8 mouse cellular contexts compared by ENCODE assay signal in genomic region chr8:107435421-107435961, GRCm38 (mm10). TPM values are rescaled to one million over a fixed set of nuclear protein-coding genes. Genes with fewer than 3 reads are reported as not detected.
DNase-seq lines count a peak whose midpoint lies in the region; ATAC-seq lines count a peak whose summit lies in the region.

No protein-coding gene starts in this region.

- WGBS in heart, embryonic 16.5 days, result 24% methylated on average over 11 of the region's 11 CpGs
- 25% methylated on average over 11 of the region's 11 CpGs for WGBS in hindbrain, embryonic 16.5 days
- WGBS in midbrain, embryonic 14.5 days, result 28% methylated on average over 11 of the region's 11 CpGs

- peak overlapping the region; percentile 81 for H3K9ac ChIP-seq in heart, embryonic 16.5 days (ENCODE audit: low read length)
- H3K9ac ChIP-seq in hindbrain, embryonic 16.5 days (ENCODE audit: low read depth, low read length), result peak overlapping the region; percentile 94
- peak overlapping the region; percentile 80; the same call in 1 of the 2 replicates for H3K9ac ChIP-seq in midbrain, embryonic 14.5 days (replicated peaks; ENCODE audit: low read length)

- DNase-seq in heart, postnatal 4 days, result no peak
- DNase-seq in R1 (ENCODE audit: low read depth, low spot score) (peak; percentile 39), adipocyte (ENCODE audit: low spot score) (no peak), MN1 (ENCODE audit: low spot score) (no peak)
- no peak for DNase-seq in midbrain, embryonic 14.5 days
- no peak for DNase-seq in left cerebral cortex, adult 18-20 months (ENCODE audit: low spot score in 2 of 2)

- no peaks in the 10 kb centered on the region for H3K36me3 ChIP-seq in heart, embryonic 16.5 days (ENCODE audit: control insufficient read depth, insufficient read depth)
- H3K36me3 ChIP-seq in hindbrain, embryonic 16.5 days (ENCODE audit: control insufficient read depth, insufficient read depth, low read length), result no peaks in the 10 kb centered on the region
- no peaks in the 10 kb centered on the region for H3K36me3 ChIP-seq in midbrain, embryonic 14.5 days (ENCODE audit: control insufficient read depth, insufficient read depth, low read length)

- 0 out of 2 replicates have a peak, but pooled peaks cover 2% of the 10 kb centered on the region for H3K27me3 ChIP-seq in heart, embryonic 16.5 days (ENCODE audit: control insufficient read depth, insufficient read depth, low read length)
- no peaks in the 10 kb centered on the region for H3K27me3 ChIP-seq in hindbrain, embryonic 16.5 days (replicated peaks; ENCODE audit: control insufficient read depth, insufficient read depth, low read length)
- H3K27me3 ChIP-seq in midbrain, embryonic 14.5 days (ENCODE audit: control insufficient read depth, insufficient read depth, low read length), result no peaks in the 10 kb centered on the region

- peaks cover 7% of the 10 kb centered on the region; the same call in 1 of the 2 replicates for H3K4me1 ChIP-seq in heart, embryonic 16.5 days (ENCODE audit: control insufficient read depth, insufficient read depth, low read length)
- H3K4me1 ChIP-seq in hindbrain, embryonic 16.5 days (ENCODE audit: control insufficient read depth, insufficient read depth, low read depth, low read length), result peaks cover 13% of the 10 kb centered on the region
- H3K4me1 ChIP-seq in midbrain, embryonic 14.5 days (ENCODE audit: control insufficient read depth, insufficient read depth, low read length), result peaks cover 11% of the 10 kb centered on the region; the same call in 1 of the 2 replicates

- no peaks in the 10 kb centered on the region for H3K9me3 ChIP-seq in heart, embryonic 16.5 days (replicated peaks; ENCODE audit: control insufficient read depth, low read length)
- no peaks in the 10 kb centered on the region for H3K9me3 ChIP-seq in hindbrain, embryonic 16.5 days (ENCODE audit: control insufficient read depth, low read length)
- H3K9me3 ChIP-seq in midbrain, embryonic 14.5 days (ENCODE audit: control insufficient read depth, low read length), result no peaks in the 10 kb centered on the region

- H3K4me3 ChIP-seq in heart, embryonic 16.5 days (ENCODE audit: low read length), result peak overlapping the region; percentile 68
- H3K4me3 ChIP-seq in hindbrain, embryonic 16.5 days (ENCODE audit: low read length), result peak overlapping the region; percentile 93
- peak overlapping the region; percentile 76 for H3K4me3 ChIP-seq in midbrain, embryonic 14.5 days (replicated peaks; ENCODE audit: low read depth, low read length)

- H3K27ac ChIP-seq in heart, embryonic 16.5 days (ENCODE audit: low read length), result peak overlapping the region; percentile 78; the same call in 1 of the 2 replicates
- no peak overlapping the region for H3K27ac ChIP-seq in hindbrain, embryonic 16.5 days (ENCODE audit: low read depth, low read length)
- H3K27ac ChIP-seq in midbrain, embryonic 14.5 days (replicated peaks; ENCODE audit: low read depth, low read length), result no peak overlapping the region

- peak overlapping the region; percentile 76 for H3K4me2 ChIP-seq in heart, embryonic 16.5 days (ENCODE audit: low read depth, low read length)
- H3K4me2 ChIP-seq in hindbrain, embryonic 16.5 days (ENCODE audit: low read length), result peak overlapping the region; percentile 67
- peak overlapping the region; percentile 85 for H3K4me2 ChIP-seq in midbrain, embryonic 14.5 days (ENCODE audit: low read length)

- ATAC-seq in heart, embryonic 16.5 days (replicated peaks; ENCODE audit: extremely low read depth, insufficient read depth, low FRiP score), result peak; percentile 4; the same call in 1 of the 2 replicates
- ATAC-seq in hindbrain, embryonic 16.5 days, result no peak
- no peak for ATAC-seq in midbrain, embryonic 14.5 days (ENCODE audit: low FRiP score, low TSS enrichment)

RNA-seq across cellular contexts. Expression of gene Wwp2, which starts 0.7 kb away (rescaled TPM):
- 30.3 and 31.4 TPM in 2 replicates for polyA plus RNA-seq in heart, embryonic 16.5 days (2015; fragmentation: Nextera tagmentation; extraction: Ambion mirVana)
- 10 to 100 TPM; 33.1 to 35.6 TPM for total RNA-seq in heart, postnatal 4 days (2021)
- polyA plus RNA-seq in hindbrain, embryonic 16.5 days (2015; fragmentation: Nextera tagmentation; extraction: Ambion mirVana), result 32.6 and 39.5 TPM in 2 replicates
- 38.3 and 50.5 TPM in 2 replicates for polyA plus RNA-seq in midbrain, embryonic 14.5 days (2014; fragmentation: Nextera tagmentation; extraction: Ambion mirVana)
- 10 to 100 TPM; 37.2 to 43.0 TPM for total RNA-seq in left cerebral cortex, adult 18-20 months (2021)

RNA-seq across cellular contexts. Expression of gene Nob1, which starts 10.6 kb away (rescaled TPM):
- polyA plus RNA-seq in heart, embryonic 16.5 days (2015; fragmentation: Nextera tagmentation; extraction: Ambion mirVana), result 55.1 and 55.5 TPM in 2 replicates
- 10 to 100 TPM; 31.7 to 37.0 TPM for total RNA-seq in heart, postnatal 4 days (2021)
- polyA plus RNA-seq in hindbrain, embryonic 16.5 days (2015; fragmentation: Nextera tagmentation; extraction: Ambion mirVana), result 64.2 and 65.2 TPM in 2 replicates
- 52.0 and 60.3 TPM in 2 replicates for polyA plus RNA-seq in midbrain, embryonic 14.5 days (2014; fragmentation: Nextera tagmentation; extraction: Ambion mirVana)
- total RNA-seq in left cerebral cortex, adult 18-20 months (2021), result 10 to 100 TPM; 36.3 to 40.2 TPM

RNA-seq across cellular contexts. Expression of gene Nqo1, which starts 32.5 kb away (rescaled TPM):
- 19.3 and 31.6 TPM in 2 replicates for polyA plus RNA-seq in heart, embryonic 16.5 days (2015; fragmentation: Nextera tagmentation; extraction: Ambion mirVana)
- 10 to 100 TPM; 15.8 to 18.4 TPM for total RNA-seq in heart, postnatal 4 days (2021)
- 13.3 and 15.1 TPM in 2 replicates for polyA plus RNA-seq in hindbrain, embryonic 16.5 days (2015; fragmentation: Nextera tagmentation; extraction: Ambion mirVana)
- 3.2 and 4.6 TPM in 2 replicates for polyA plus RNA-seq in midbrain, embryonic 14.5 days (2014; fragmentation: Nextera tagmentation; extraction: Ambion mirVana)
- total RNA-seq in left cerebral cortex, adult 18-20 months (2021), result 1 to 10 TPM; 5.3 to 5.6 TPM
